Mouse (Mus musculus): ENCODE measurements around the gene Sike1. TPM values are rescaled to one million over a fixed set of nuclear protein-coding genes. Genes with fewer than 3 reads are reported as not detected.
A peak's percentile ranks its signal among the peaks of the same experiment; 100 is the strongest.

The Sike1 gene
- total RNA-seq, 2 experiments from 2014 or later, result 62.6 to 65.9 TPM

- peak; percentile 75 for ATAC-seq (ENCODE audit: poor library complexity, severe bottlenecking)
These were observed 25.6 kb downstream of the Sike1 start for GRCm38 (mm10) chr3:103020943-103021638.

GRCm38 (mm10) chr3:103026174-103026573, 30.7 kb downstream of the Sike1 start:
- 0 out of 2 replicates have a peak, but pooled peaks have one; percentile 46 for ATAC-seq (ENCODE audit: poor library complexity, severe bottlenecking)

GRCm38 (mm10) chr3:103040285-103040684, 44.8 kb downstream of the Sike1 start:
- no peak for ATAC-seq (ENCODE audit: poor library complexity, severe bottlenecking)

- no peak for ATAC-seq (ENCODE audit: poor library complexity, severe bottlenecking)
These were observed 45.4 kb downstream of the Sike1 start for GRCm38 (mm10) chr3:103040861-103041379.

GRCm38 (mm10) chr3:103056016-103056595, 60.6 kb downstream of the Sike1 start:
- no peak for ATAC-seq (ENCODE audit: poor library complexity, severe bottlenecking)

GRCm38 (mm10) chr3:103057752-103058151, 62.2 kb downstream of the Sike1 start:
- peak; percentile 14 for ATAC-seq (ENCODE audit: poor library complexity, severe bottlenecking)

Other genes with a start within 250 kb of the Sike1 start
- gene Tshb, start 213.0 kb upstream of the Sike1 start, total RNA-seq (2015), result not detected in 2 replicates
- not detected in 2 replicates for gene Tshb, start 213.0 kb upstream of the Sike1 start, total RNA-seq (2017)
- not detected in 2 replicates for gene Sycp1, start 59.6 kb upstream of the Sike1 start, total RNA-seq (2015)
- not detected in 2 replicates for gene Sycp1, start 59.6 kb upstream of the Sike1 start, total RNA-seq (2017)
- not detected in 2 replicates for gene Nr1h5, start 31.6 kb upstream of the Sike1 start, total RNA-seq (2015)
- not detected in 2 replicates for gene Nr1h5, start 31.6 kb upstream of the Sike1 start, total RNA-seq (2017)
- gene Csde1, start 24.7 kb downstream of the Sike1 start, total RNA-seq (2015), result 231 and 262 TPM in 2 replicates
- 467 and 491 TPM in 2 replicates for gene Csde1, start 24.7 kb downstream of the Sike1 start, total RNA-seq (2017)
- 75.9 and 83.9 TPM in 2 replicates for gene Nras, start 62.6 kb downstream of the Sike1 start, total RNA-seq (2015)
- gene Nras, start 62.6 kb downstream of the Sike1 start, total RNA-seq (2017), result 58.3 and 59.8 TPM in 2 replicates
- gene Ampd1, start 78.3 kb downstream of the Sike1 start, total RNA-seq (2015), result not detected in 2 replicates
- gene Ampd1, start 78.3 kb downstream of the Sike1 start, total RNA-seq (2017), result 0.44 TPM in 1 of 2 replicates, not detected in the other
- gene Dennd2c, start 106.9 kb downstream of the Sike1 start, total RNA-seq (2015), result 3.4 and 5.0 TPM in 2 replicates
- gene Dennd2c, start 106.9 kb downstream of the Sike1 start, total RNA-seq (2017), result 5.3 and 6.9 TPM in 2 replicates
- gene Bcas2, start 175.9 kb downstream of the Sike1 start, total RNA-seq (2015), result 83.8 and 85.1 TPM in 2 replicates
- gene Bcas2, start 175.9 kb downstream of the Sike1 start, total RNA-seq (2017), result 100 and 117 TPM in 2 replicates